In the genomic region with DNA sequence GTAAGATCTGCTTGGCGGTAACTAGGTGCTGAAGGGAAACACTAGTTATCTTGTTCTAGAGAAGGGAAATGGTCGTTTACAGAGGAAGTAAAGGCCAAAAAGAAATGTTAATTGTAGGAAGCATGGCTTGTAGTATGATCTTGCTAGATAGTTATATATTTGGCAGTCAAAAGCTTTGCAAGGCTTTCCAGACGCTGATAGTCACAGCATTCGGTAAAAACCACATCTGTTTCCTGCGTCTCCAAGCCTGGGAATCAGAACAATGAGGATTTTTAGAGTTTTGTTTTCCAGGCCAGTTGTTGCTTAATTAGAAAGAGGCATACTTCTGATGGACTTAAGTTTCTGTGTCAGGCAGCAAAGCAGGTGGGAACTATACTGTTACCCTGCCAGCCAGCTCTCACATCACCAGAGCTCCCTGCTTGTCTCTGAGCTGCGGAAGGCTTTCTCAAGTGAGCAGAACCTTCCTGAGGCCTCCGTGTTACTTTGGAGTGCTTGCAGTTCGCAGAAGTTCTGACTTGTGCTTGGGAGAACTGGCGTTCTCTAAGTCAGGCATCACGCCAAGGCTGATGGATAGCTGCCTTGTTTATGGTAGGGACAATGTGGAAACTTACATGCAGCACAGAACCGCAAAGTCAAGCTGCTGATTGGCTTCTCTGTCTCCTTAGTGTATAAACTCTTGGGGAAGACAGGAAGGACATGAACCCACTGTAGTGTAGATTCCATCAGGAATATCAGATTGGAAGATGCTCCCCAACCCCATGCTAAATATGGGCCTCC, we compare ENCODE assay signal across 12 mouse cellular contexts.
DNase-seq lines count a peak whose midpoint lies in the region; ATAC-seq lines count a peak whose summit lies in the region.
"Had no signal": no experiment of that assay in that cellular context is flagged by ENCODE, and none has a peak within 500 bp of the region (broad histone marks: within the 10 kb centered on the region; RNA-seq: fewer than 3 reads in every experiment).

No protein-coding gene starts in this region.

- H3K4me2 ChIP-seq in heart, embryonic 14.5 days (ENCODE audit: low read length) = no peak overlapping the region
- no peak overlapping the region for H3K4me2 ChIP-seq in lung, embryonic 16.5 days (ENCODE audit: low read depth, low read length)

- no peak overlapping the region for H3K4me3 ChIP-seq in heart, embryonic 10.5 days
- H3K4me3 ChIP-seq in heart, embryonic 14.5 days (ENCODE audit: control insufficient read depth in 1 of 2, insufficient read depth in 1 of 2, low read depth in 1 of 2, low read length in 2 of 2) = no peak overlapping the region
- H3K4me3 ChIP-seq in lung, embryonic 16.5 days (ENCODE audit: low read length) = no peak overlapping the region

- no peaks in the 10 kb centered on the region for H3K9me3 ChIP-seq in heart, embryonic 10.5 days
- no peaks in the 10 kb centered on the region for H3K9me3 ChIP-seq in heart, embryonic 14.5 days (ENCODE audit: control insufficient read depth, low read length)
- H3K9me3 ChIP-seq in lung, embryonic 16.5 days (ENCODE audit: control insufficient read depth, low read length) = no peaks in the 10 kb centered on the region

- no peak overlapping the region for H3K27ac ChIP-seq in heart, embryonic 10.5 days
- peak overlapping the region; percentile 39 to 64; a peak in 3 of 4 replicates for H3K27ac ChIP-seq in heart, embryonic 14.5 days (replicated peaks in 1 of 2; ENCODE audit: control insufficient read depth in 1 of 2, insufficient read depth in 1 of 2, low read depth in 2 of 2, low read length in 2 of 2)
- H3K27ac ChIP-seq in lung, embryonic 16.5 days (ENCODE audit: low read length) = peak overlapping the region; percentile 89
- H3K27ac ChIP-seq: liver, embryonic 14.5 days had no signal

- 68% methylated on average over 11 of the region's 11 CpGs for WGBS in heart, embryonic 10.5 days
- WGBS in heart, embryonic 14.5 days = 53% methylated on average over 11 of the region's 11 CpGs
- WGBS in lung, embryonic 16.5 days = 31% methylated on average over 11 of the region's 11 CpGs

- DNase-seq in heart, adult 18-20 months = peak; percentile 22 to 50
- DNase-seq in heart, embryonic 10.5 days (ENCODE audit: low spot score) = no peak
- no peak for DNase-seq in layer of hippocampus, adult 9-11 months
- DNase-seq in layer of hippocampus, postnatal 36 days = no peak
- DNase-seq in embryo, embryonic 11 days = no peak
- DNase-seq: adrenal gland, adult 8-10 months; cerebellum, adult 11 months had no signal

- no peak overlapping the region for H3K9ac ChIP-seq in heart, embryonic 14.5 days (ENCODE audit: low read length)
- H3K9ac ChIP-seq in lung, embryonic 16.5 days (ENCODE audit: low read length) = no peak overlapping the region
- H3K9ac ChIP-seq: liver, embryonic 14.5 days had no signal

- H3K27me3 ChIP-seq in heart, embryonic 10.5 days (ENCODE audit: insufficient read depth, poor library complexity, severe bottlenecking) = no peaks in the 10 kb centered on the region
- no peaks in the 10 kb centered on the region for H3K27me3 ChIP-seq in heart, embryonic 14.5 days (ENCODE audit: control insufficient read depth, insufficient read depth, low read length)
- no peaks in the 10 kb centered on the region for H3K27me3 ChIP-seq in lung, embryonic 16.5 days (ENCODE audit: control insufficient read depth, insufficient read depth, low read depth, low read length)

- no peaks in the 10 kb centered on the region for H3K36me3 ChIP-seq in heart, embryonic 10.5 days
- no peaks in the 10 kb centered on the region for H3K36me3 ChIP-seq in heart, embryonic 14.5 days (ENCODE audit: control insufficient read depth, insufficient read depth, low read length)
- H3K36me3 ChIP-seq in lung, embryonic 16.5 days (ENCODE audit: control insufficient read depth, insufficient read depth, low read length) = no peaks in the 10 kb centered on the region

- ATAC-seq in common myeloid progenitor, adult 5-6 weeks (replicated peaks; ENCODE audit: low read depth, poor library complexity, severe bottlenecking) = 0 out of 2 replicates have a peak, but pooled peaks have one; percentile 11
- ATAC-seq in heart, embryonic 14.5 days (ENCODE audit: insufficient number of reproducible peaks, insufficient read depth, low FRiP score, low read depth) = no peak
- ATAC-seq in lung, embryonic 16.5 days (ENCODE audit: low read depth) = peak; percentile 95
- ATAC-seq: hindbrain, embryonic 16.5 days had no signal

- H3K4me1 ChIP-seq in heart, embryonic 10.5 days = no peaks in the 10 kb centered on the region
- peaks cover 2 to 3% of the 10 kb centered on the region in 2 experiments; a peak in 1 of 4 replicates for H3K4me1 ChIP-seq in heart, embryonic 14.5 days (ENCODE audit: control insufficient read depth in 2 of 2, insufficient read depth in 2 of 2, low read length in 2 of 2)
- H3K4me1 ChIP-seq in lung, embryonic 16.5 days (replicated peaks; ENCODE audit: control insufficient read depth, insufficient read depth, low read length) = peaks cover 2% of the 10 kb centered on the region

Comparison
In these comparisons a context has a peak if more than half of its experiments do, and no peak if none do; other contexts are left out.
1. DNase-seq: peak in heart, adult 18-20 months (2 of 2); none in heart, embryonic 10.5 days (single experiment), layer of hippocampus, adult 9-11 months (single experiment), layer of hippocampus, postnatal 36 days (0 of 2) and embryo, embryonic 11 days (single experiment).